Mouse (Mus musculus): ENCODE results near the gene Cit. TPM values are rescaled to one million over a fixed set of nuclear protein-coding genes. Genes with fewer than 3 reads are reported as not detected.

The Cit gene
- polyA plus RNA-seq, 1 experiment from 2014 or later = 46.7 TPM

- H3K4me1 ChIP-seq (ENCODE audit: insufficient read depth) = no peaks in the 10 kb centered on the region
- DNase-seq (no peak), ATAC-seq (ENCODE audit: insufficient read depth) (no peak)
- H3K9ac ChIP-seq = no peak overlapping the region
- no peaks in the 10 kb centered on the region for H3K9me3 ChIP-seq (ENCODE audit: low read depth, low read length)
- no peak overlapping the region; the same call in 1 of the 2 replicates for H3K4me3 ChIP-seq (ENCODE audit: low read depth, low read length)
- 58% methylated on average over 11 of the region's 11 CpGs for WGBS
- no peak for TF ChIP-seq CTCF (IDR thresholded peaks at IDR 0.05; ENCODE audit: low read depth)
- peaks cover 77% of the 10 kb centered on the region for H3K36me3 ChIP-seq (ENCODE audit: insufficient read depth)
- H3K4me2 ChIP-seq = no peak overlapping the region
- H3K27ac ChIP-seq (ENCODE audit: low read depth) = no peak overlapping the region
- no peaks in the 10 kb centered on the region for H3K27me3 ChIP-seq (ENCODE audit: insufficient read depth, low read length)
Observed at GRCm38 (mm10) chr5:115944791-115945490, 99.9 kb downstream of the Cit start.

- no peak overlapping the region for H3K4me2 ChIP-seq
- ATAC-seq (ENCODE audit: insufficient read depth) = no peak
- TF ChIP-seq CTCF (IDR thresholded peaks at IDR 0.05; ENCODE audit: low read depth) = no peak
- H3K9ac ChIP-seq = no peak overlapping the region
- H3K4me3 ChIP-seq (ENCODE audit: low read depth, low read length) = no peak overlapping the region
- no peaks in the 10 kb centered on the region for H3K27me3 ChIP-seq (ENCODE audit: insufficient read depth, low read length)
- no peaks in the 10 kb centered on the region for H3K4me1 ChIP-seq (ENCODE audit: insufficient read depth)
- peaks cover 75% of the 10 kb centered on the region for H3K36me3 ChIP-seq (ENCODE audit: insufficient read depth)
- no peak overlapping the region for H3K27ac ChIP-seq (ENCODE audit: low read depth)
- no peak for DNase-seq
- H3K9me3 ChIP-seq (ENCODE audit: low read depth, low read length) = no peaks in the 10 kb centered on the region
- WGBS = 88% methylated on average over 15 of the region's 15 CpGs
Observed at GRCm38 (mm10) chr5:115947622-115948353, 102.7 kb downstream of the Cit start.

GRCm38 (mm10) chr5:115950936-115951335 is 105.9 kb downstream of the Cit start:
- Histone ChIP-seq H3K4me3 (ENCODE audit: low read depth, low read length) (no peak overlapping the region), H3K27ac (ENCODE audit: low read depth) (no peak overlapping the region), H3K9me3 (ENCODE audit: low read depth, low read length) (no peaks in the 10 kb centered on the region), H3K36me3 (ENCODE audit: insufficient read depth) (peaks cover 78% of the 10 kb centered on the region), H3K4me2 (no peak overlapping the region), H3K9ac (no peak overlapping the region), H3K4me1 (ENCODE audit: insufficient read depth) (no peaks in the 10 kb centered on the region), H3K27me3 (ENCODE audit: insufficient read depth, low read length) (no peaks in the 10 kb centered on the region)
- no peak for DNase-seq
- ATAC-seq (ENCODE audit: insufficient read depth) = no peak
- TF ChIP-seq CTCF (IDR thresholded peaks at IDR 0.05; ENCODE audit: low read depth) = peak; percentile 23; the same call in 1 of the 2 replicates
- 85% methylated on average over 7 of the region's 7 CpGs for WGBS

GRCm38 (mm10) chr5:115953173-115953572 is 108.1 kb downstream of the Cit start:
- 95% methylated on average over 6 of the region's 6 CpGs for WGBS
- ATAC-seq (ENCODE audit: insufficient read depth) (no peak), DNase-seq (peak; percentile 32)
- Histone ChIP-seq H3K27me3 (ENCODE audit: insufficient read depth, low read length) (no peaks in the 10 kb centered on the region), H3K4me3 (ENCODE audit: low read depth, low read length) (no peak overlapping the region), H3K36me3 (ENCODE audit: insufficient read depth) (peaks cover 75% of the 10 kb centered on the region), H3K9me3 (ENCODE audit: low read depth, low read length) (no peaks in the 10 kb centered on the region), H3K4me1 (ENCODE audit: insufficient read depth) (no peaks in the 10 kb centered on the region), H3K27ac (ENCODE audit: low read depth) (no peak overlapping the region), H3K9ac (no peak overlapping the region), H3K4me2 (no peak overlapping the region)
- peak; percentile 45 for TF ChIP-seq CTCF (IDR thresholded peaks at IDR 0.05; ENCODE audit: low read depth)

- Histone ChIP-seq H3K9ac (no peak overlapping the region), H3K9me3 (ENCODE audit: low read depth, low read length) (no peaks in the 10 kb centered on the region), H3K27me3 (ENCODE audit: insufficient read depth, low read length) (no peaks in the 10 kb centered on the region), H3K4me1 (ENCODE audit: insufficient read depth) (no peaks in the 10 kb centered on the region), H3K27ac (ENCODE audit: low read depth) (no peak overlapping the region), H3K36me3 (ENCODE audit: insufficient read depth) (peaks cover 75% of the 10 kb centered on the region), H3K4me3 (ENCODE audit: low read depth, low read length) (no peak overlapping the region), H3K4me2 (no peak overlapping the region)
- WGBS = 94% methylated on average over 6 of the region's 6 CpGs
- ATAC-seq (ENCODE audit: insufficient read depth) (no peak), DNase-seq (no peak)
- TF ChIP-seq CTCF (IDR thresholded peaks at IDR 0.05; ENCODE audit: low read depth) = no peak
Observed at GRCm38 (mm10) chr5:115954084-115954483, 109.0 kb downstream of the Cit start.

- ATAC-seq (ENCODE audit: insufficient read depth) = no peak
- WGBS = 75% methylated on average over 14 of the region's 14 CpGs
- Histone ChIP-seq H3K4me2 (no peak overlapping the region), H3K27ac (ENCODE audit: low read depth) (no peak overlapping the region), H3K36me3 (ENCODE audit: insufficient read depth) (peaks cover 74% of the 10 kb centered on the region), H3K27me3 (ENCODE audit: insufficient read depth, low read length) (no peaks in the 10 kb centered on the region), H3K4me3 (ENCODE audit: low read depth, low read length) (no peak overlapping the region), H3K4me1 (ENCODE audit: insufficient read depth) (no peaks in the 10 kb centered on the region), H3K9me3 (ENCODE audit: low read depth, low read length) (no peaks in the 10 kb centered on the region), H3K9ac (no peak overlapping the region)
- no peak for TF ChIP-seq CTCF (IDR thresholded peaks at IDR 0.05; ENCODE audit: low read depth)
- DNase-seq = no peak
Observed at GRCm38 (mm10) chr5:115954549-115954948, 109.5 kb downstream of the Cit start.

DNA sequence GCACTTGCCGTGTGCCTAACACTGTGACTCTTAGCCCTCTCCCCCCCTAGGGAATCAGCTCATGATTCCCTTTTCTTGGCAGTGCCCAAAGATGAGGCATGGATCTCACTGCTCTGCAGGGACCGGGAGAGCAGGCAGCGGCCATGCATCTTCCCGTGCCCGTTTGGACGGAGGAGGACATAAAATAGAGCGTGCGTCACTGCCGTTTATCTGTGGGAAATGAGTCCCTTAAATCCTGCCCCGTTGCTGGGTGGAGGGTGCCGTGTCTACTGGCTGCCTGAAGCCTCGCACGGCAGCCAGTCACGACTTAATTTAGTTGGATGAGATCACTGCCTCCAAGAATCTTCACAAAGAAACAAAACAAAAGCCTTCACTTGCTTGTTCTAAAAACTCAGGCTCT is 110.1 kb downstream of the Cit start:
- Histone ChIP-seq H3K27ac (ENCODE audit: low read depth) (no peak overlapping the region), H3K4me3 (ENCODE audit: low read depth, low read length) (no peak overlapping the region), H3K9ac (no peak overlapping the region), H3K4me2 (no peak overlapping the region), H3K27me3 (ENCODE audit: insufficient read depth, low read length) (no peaks in the 10 kb centered on the region), H3K9me3 (ENCODE audit: low read depth, low read length) (no peaks in the 10 kb centered on the region), H3K36me3 (ENCODE audit: insufficient read depth) (peaks cover 75% of the 10 kb centered on the region), H3K4me1 (ENCODE audit: insufficient read depth) (no peaks in the 10 kb centered on the region)
- no peak for DNase-seq
- ATAC-seq (ENCODE audit: insufficient read depth) = no peak
- TF ChIP-seq CTCF (IDR thresholded peaks at IDR 0.05; ENCODE audit: low read depth) = no peak
- WGBS = 92% methylated on average over 14 of the region's 14 CpGs

All from lung, embryonic 14.5 days (tissue).